ENCODE assay signal across 10 mouse cellular contexts in genomic region chr4:114779758-114780546, GRCm38 (mm10). TPM values are rescaled to one million over a fixed set of nuclear protein-coding genes. Genes with fewer than 3 reads are reported as not detected.
DNase-seq lines count a peak whose midpoint lies in the region; ATAC-seq and TF ChIP-seq lines count a peak whose summit lies in the region.
"Had no signal": no experiment of that assay in that cellular context is flagged by ENCODE, and none has a peak within 500 bp of the region (broad histone marks: within the 10 kb centered on the region; RNA-seq: fewer than 3 reads in every experiment).

No protein-coding gene starts in this region.

- peak; percentile 50 for DNase-seq in forebrain, embryonic 11.5 days (ENCODE audit: low spot score)
- DNase-seq in intestine, embryonic 14.5 days (ENCODE audit: low spot score): peak; percentile 65
- peak; percentile 26 for DNase-seq in lung, adult 2 months
- DNase-seq in retina, embryonic 14.5 days (ENCODE audit: low spot score): peak; percentile 17
- DNase-seq in left cerebral cortex, postnatal 4 days: no peak
- DNase-seq in heart, postnatal 25 days (ENCODE audit: low spot score): no peak

- peaks cover 2% of the 10 kb centered on the region; the same call in 1 of the 2 replicates for H3K4me1 ChIP-seq in forebrain, embryonic 11.5 days (replicated peaks; ENCODE audit: control insufficient read depth, insufficient read depth, low read length)
- no peaks in the 10 kb centered on the region for H3K4me1 ChIP-seq in forebrain, embryonic 13.5 days
- peaks cover 17% of the 10 kb centered on the region for H3K4me1 ChIP-seq in intestine, embryonic 14.5 days (replicated peaks; ENCODE audit: control insufficient read depth, insufficient read depth, low read length)
- peaks cover 5% of the 10 kb centered on the region; the same call in 1 of the 2 replicates for H3K4me1 ChIP-seq in lung, adult 2 months (ENCODE audit: control insufficient read depth, insufficient read depth, low read length)

- intact Hi-C loops in left cerebral cortex, postnatal 4 days (cut with DNase I): no loop called here
- intact Hi-C loops in heart, postnatal 25 days (cut with DNase I): no loop called here

- no peak overlapping the region for H3K4me2 ChIP-seq in forebrain, embryonic 11.5 days (ENCODE audit: low read depth, low read length, severe bottlenecking)
- no peak overlapping the region for H3K4me2 ChIP-seq in forebrain, embryonic 13.5 days
- peak overlapping the region; percentile 21 for H3K4me2 ChIP-seq in intestine, embryonic 14.5 days (ENCODE audit: low read length)

- no peak for TF ChIP-seq POLR2A in lung, adult 2 months (IDR thresholded peaks at IDR 0.05; ENCODE audit: borderline replicate concordance, extremely low read depth, low read depth, low read length)

- H3K36me3 ChIP-seq in forebrain, embryonic 11.5 days (ENCODE audit: control insufficient read depth, insufficient read depth, low read length): no peaks in the 10 kb centered on the region
- no peaks in the 10 kb centered on the region for H3K36me3 ChIP-seq in forebrain, embryonic 13.5 days (ENCODE audit: poor library complexity, severe bottlenecking)
- no peaks in the 10 kb centered on the region for H3K36me3 ChIP-seq in intestine, embryonic 14.5 days (ENCODE audit: control insufficient read depth, insufficient read depth, low read length)

- no peak overlapping the region for H3K27ac ChIP-seq in forebrain, embryonic 11.5 days (ENCODE audit: low read depth, low read length)
- no peak overlapping the region for H3K27ac ChIP-seq in forebrain, embryonic 13.5 days
- peak overlapping the region; percentile 36; the same call in 1 of the 2 replicates for H3K27ac ChIP-seq in intestine, embryonic 14.5 days (ENCODE audit: low read depth)

- no peak overlapping the region for H3K9ac ChIP-seq in forebrain, embryonic 11.5 days (ENCODE audit: low read length)
- no peak overlapping the region for H3K9ac ChIP-seq in forebrain, embryonic 13.5 days
- H3K9ac ChIP-seq in intestine, embryonic 14.5 days (ENCODE audit: low read length): no peak overlapping the region

- 0 out of 2 replicates have a peak, but pooled peaks cover 2% of the 10 kb centered on the region for H3K27me3 ChIP-seq in forebrain, embryonic 11.5 days (ENCODE audit: control insufficient read depth, insufficient read depth, low read length)
- peaks cover 39% of the 10 kb centered on the region for H3K27me3 ChIP-seq in forebrain, embryonic 13.5 days
- 0 out of 2 replicates have a peak, but pooled peaks cover under 1% of the 10 kb centered on the region for H3K27me3 ChIP-seq in intestine, embryonic 14.5 days (replicated peaks; ENCODE audit: control insufficient read depth, insufficient read depth, low read length)

- no peak overlapping the region for H3K4me3 ChIP-seq in forebrain, embryonic 11.5 days (ENCODE audit: low read depth, low read length)
- H3K4me3 ChIP-seq in forebrain, embryonic 13.5 days: no peak overlapping the region
- H3K4me3 ChIP-seq in intestine, embryonic 14.5 days (ENCODE audit: low read depth, low read length): no peak overlapping the region
- peak overlapping the region; percentile 22 for H3K4me3 ChIP-seq in lung, adult 2 months (replicated peaks; ENCODE audit: extremely low read depth, low read depth, low read length)

- TF ChIP-seq CTCF in lung, adult 2 months (IDR thresholded peaks at IDR 0.05; ENCODE audit: insufficient read depth, low read length): no peak

- 61% methylated on average over 17 of the region's 17 CpGs for WGBS in forebrain, embryonic 11.5 days
- 73% methylated on average over 17 of the region's 17 CpGs for WGBS in forebrain, embryonic 13.5 days
- 19% methylated on average over 17 of the region's 17 CpGs for WGBS in intestine, embryonic 14.5 days
- WGBS in lung, adult 2 months: 29% methylated on average over 17 of the region's 17 CpGs

- no peaks in the 10 kb centered on the region for H3K9me3 ChIP-seq in forebrain, embryonic 11.5 days (ENCODE audit: control insufficient read depth, low read length)
- H3K9me3 ChIP-seq in forebrain, embryonic 13.5 days (replicated peaks): no peaks in the 10 kb centered on the region
- H3K9me3 ChIP-seq in intestine, embryonic 14.5 days (ENCODE audit: control insufficient read depth, low read length): no peaks in the 10 kb centered on the region

- ATAC-seq in forebrain, embryonic 11.5 days (replicated peaks; ENCODE audit: low FRiP score): no peak
- ATAC-seq in forebrain, embryonic 13.5 days: no peak
- ATAC-seq in intestine, embryonic 14.5 days (replicated peaks; ENCODE audit: low FRiP score, low TSS enrichment, low read depth): peak; percentile 67
- no peak for ATAC-seq in megakaryocyte-erythroid progenitor cell, adult 5-6 weeks (replicated peaks; ENCODE audit: low FRiP score, low TSS enrichment, poor library complexity, severe bottlenecking)

RNA-seq across cellular contexts. Expression of gene Gm12830, which starts 41.6 kb away (rescaled TPM):
- not detected in 2 replicates for polyA plus RNA-seq in forebrain, embryonic 11.5 days (2014; fragmentation: Nextera tagmentation; extraction: Ambion mirVana)
- polyA plus RNA-seq in forebrain, embryonic 13.5 days (2015; fragmentation: Nextera tagmentation; extraction: Ambion mirVana): not detected in 2 replicates
- not detected in 2 replicates for polyA plus RNA-seq in intestine, embryonic 14.5 days (2014; fragmentation: Nextera tagmentation; extraction: Ambion mirVana)
- polyA plus RNA-seq in lung, adult 2 months (2012; rRNA removed): not detected in 2 replicates
- not detected in 2 replicates for total RNA-seq in megakaryocyte-erythroid progenitor cell, adult 5-6 weeks (2014; fragmentation: Nextera tagmentation)
- not detected in 2 replicates for total RNA-seq in megakaryocyte-erythroid progenitor cell, adult 5-6 weeks (2017)
- total RNA-seq in left cerebral cortex, postnatal 4 days (2021): not detected
- not detected for total RNA-seq in heart, postnatal 25 days (2021)
- total RNA-seq: left cerebral cortex, postnatal 14 days had no signal
- polyA plus RNA-seq: C2C12 had no signal

Comparison
In these comparisons a context has a peak if more than half of its experiments do, and no peak if none do; other contexts are left out.
1. DNase-seq: peak in forebrain, embryonic 11.5 days (single experiment), intestine, embryonic 14.5 days (single experiment), lung, adult 2 months (single experiment) and retina, embryonic 14.5 days (single experiment); none in left cerebral cortex, postnatal 4 days (single experiment) and heart, postnatal 25 days (single experiment).